Mouse (Mus musculus): ENCODE data around the gene Rangrf.

GRCm38 (mm10) chr11:68957971-68958370 lies 17.0 kb downstream of the Rangrf start:
- TF ChIP-seq CTCF (IDR thresholded peaks at IDR 0.05) (no peak), EP300 (IDR thresholded peaks at IDR 0.05; ENCODE audit: insufficient read depth, low read depth, low read length) (no peak), POLR2A (IDR thresholded peaks at IDR 0.05; ENCODE audit: insufficient read depth, low read depth, low read length) (no peak)
